Mouse (Mus musculus) urinary bladder, postnatal 25 days (tissue): ENCODE measurements at regions not wholly inside any gene's neighbourhood (a gene's known extent, or its start where the extent isn't known, plus 50 kb on each side); places are given as distances from the start of the nearest gene placed in this dataset.
"Not testable (repeated sequence)": the region's sequence is repeated elsewhere in the genome, so short reads cannot be mapped to it uniquely, and the experiment has no call there.

Experiments
- DNase-seq: peaks from one replicate; pipeline ENCODE4 v3.0.0; 2022; ENCODE audit warnings: low spot score

- DNase-seq = no peak
Measured at GRCm38 (mm10) chr1:189156906-189157305, 149.3 kb upstream of the Kctd3 start.

DNA sequence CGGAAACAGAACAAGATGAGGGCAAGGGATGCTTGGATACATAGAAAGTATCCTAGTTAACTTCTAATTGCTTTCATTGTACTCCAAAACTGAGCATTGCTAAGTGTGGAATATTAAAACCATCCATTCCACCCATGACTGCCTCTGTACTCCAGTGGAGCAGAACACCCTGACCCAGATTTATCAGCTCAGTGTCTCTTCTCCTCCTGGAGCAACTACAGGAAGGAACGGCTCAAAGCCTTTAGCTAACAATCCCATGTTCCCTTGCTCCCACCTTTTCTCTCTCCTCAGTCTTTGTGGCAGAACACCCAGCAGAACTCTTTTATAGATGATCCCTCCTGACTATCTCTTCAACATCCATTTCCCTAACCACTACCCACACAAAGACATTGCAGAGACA lies 146.7 kb upstream of the Kctd3 start:
- no peak for DNase-seq

- DNase-seq = no peak
Measured at GRCm38 (mm10) chr1:189153150-189153549, 145.5 kb upstream of the Kctd3 start.

DNA sequence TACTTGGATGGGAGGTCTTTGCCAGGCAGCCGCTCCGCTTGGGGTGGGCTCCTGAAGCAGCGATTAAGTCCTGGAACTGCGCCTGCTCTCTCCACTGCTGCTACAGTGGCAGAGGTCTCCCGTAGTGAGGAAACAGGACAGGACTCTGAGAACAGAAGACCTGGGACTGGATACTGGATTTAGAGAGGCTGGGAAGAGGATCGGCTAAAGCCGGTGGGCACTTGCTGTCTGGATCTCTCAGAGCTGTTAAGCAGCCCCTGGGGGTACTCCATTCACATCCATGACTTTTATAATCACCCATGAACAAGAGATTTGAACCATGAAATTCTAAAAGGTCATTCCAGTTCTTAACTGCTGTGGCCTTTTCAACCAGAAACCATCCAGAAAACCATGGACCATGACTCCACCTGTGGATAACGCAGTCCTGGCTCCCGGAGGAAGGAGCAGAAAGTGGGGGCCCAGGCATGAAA lies 135.4 kb upstream of the Kctd3 start:
- DNase-seq = no peak

DNA sequence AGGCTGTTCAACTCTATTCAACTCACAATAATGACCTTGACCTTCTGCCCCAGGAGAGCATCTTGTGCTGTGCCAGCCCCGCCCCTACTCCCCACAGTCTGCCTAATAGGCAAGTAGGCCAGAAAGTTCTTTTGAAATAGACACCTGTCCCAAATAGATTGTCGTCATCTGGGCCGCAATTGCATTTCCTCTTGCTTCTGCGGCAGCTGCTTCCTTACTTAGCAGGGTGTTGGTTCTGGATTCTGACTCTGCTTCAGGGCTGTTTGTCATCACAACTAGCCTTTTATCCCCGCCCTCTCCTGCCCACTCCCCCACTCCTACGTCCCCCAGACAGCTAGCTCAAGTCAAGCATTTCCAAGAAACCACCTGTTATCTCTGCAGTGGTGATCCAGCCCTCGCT lies 134.9 kb upstream of the Kctd3 start:
- DNase-seq = no peak

- no peak for DNase-seq
Measured at GRCm38 (mm10) chr1:189141694-189142093, 134.1 kb upstream of the Kctd3 start.

- no peak for DNase-seq
Measured at GRCm38 (mm10) chr1:189136731-189137385, 129.2 kb upstream of the Kctd3 start.

GRCm38 (mm10) chr1:189135826-189136225 lies 128.2 kb upstream of the Kctd3 start:
- DNase-seq = no peak

DNA sequence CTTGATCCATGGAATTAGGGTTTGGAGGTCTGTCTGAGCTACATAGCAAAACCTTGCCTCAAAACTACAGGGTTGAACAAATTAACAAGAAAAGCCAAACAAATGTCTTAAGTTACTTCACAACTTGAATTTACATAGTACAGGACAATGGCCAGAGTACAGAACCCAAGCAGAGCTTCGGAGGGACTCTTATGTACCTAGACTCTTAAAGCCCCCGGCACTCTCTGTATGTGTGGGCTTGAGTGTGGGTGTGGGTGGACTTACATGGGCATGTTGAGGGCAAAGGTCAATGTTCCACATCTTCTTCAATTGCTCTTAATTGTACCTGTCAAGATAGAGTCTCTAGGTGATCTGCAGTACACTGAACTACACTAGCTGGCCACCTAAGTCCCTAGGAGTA lies 121.1 kb upstream of the Kctd3 start:
- DNase-seq = no peak

GRCm38 (mm10) chr1:189128246-189128645 lies 120.6 kb upstream of the Kctd3 start:
- not testable (repeated sequence) for DNase-seq

- DNase-seq = no peak
Measured at GRCm38 (mm10) chr1:189127367-189127766, 119.7 kb upstream of the Kctd3 start.

- no peak for DNase-seq
Measured at GRCm38 (mm10) chr1:189119941-189120735, 112.5 kb upstream of the Kctd3 start.

GRCm38 (mm10) chr1:189119005-189119404 lies 111.4 kb upstream of the Kctd3 start:
- DNase-seq = not testable (repeated sequence)

GRCm38 (mm10) chr1:189118582-189118981 lies 110.9 kb upstream of the Kctd3 start:
- no peak for DNase-seq

DNA sequence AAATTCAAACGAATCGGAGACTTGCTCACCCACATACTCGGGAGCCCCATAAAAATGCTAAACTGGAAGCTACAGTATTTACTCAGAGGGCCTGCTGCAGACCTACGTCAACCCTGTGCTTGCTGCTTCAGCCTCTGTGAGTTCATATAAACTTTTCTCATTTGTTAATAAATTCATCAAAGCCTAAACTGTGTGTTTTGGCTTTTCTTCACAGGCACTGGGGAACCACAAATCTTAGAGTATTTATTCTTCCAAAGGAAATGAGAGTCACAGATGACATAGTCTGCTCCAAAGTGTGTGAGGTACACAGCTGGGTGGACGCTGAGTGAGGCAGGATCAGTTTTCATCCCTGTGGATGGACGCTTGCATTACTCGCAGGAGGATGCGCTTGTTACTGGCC lies 108.3 kb upstream of the Kctd3 start:
- no peak for DNase-seq

- DNase-seq = no peak
Measured at GRCm38 (mm10) chr1:189115279-189115678, 107.6 kb upstream of the Kctd3 start.

DNA sequence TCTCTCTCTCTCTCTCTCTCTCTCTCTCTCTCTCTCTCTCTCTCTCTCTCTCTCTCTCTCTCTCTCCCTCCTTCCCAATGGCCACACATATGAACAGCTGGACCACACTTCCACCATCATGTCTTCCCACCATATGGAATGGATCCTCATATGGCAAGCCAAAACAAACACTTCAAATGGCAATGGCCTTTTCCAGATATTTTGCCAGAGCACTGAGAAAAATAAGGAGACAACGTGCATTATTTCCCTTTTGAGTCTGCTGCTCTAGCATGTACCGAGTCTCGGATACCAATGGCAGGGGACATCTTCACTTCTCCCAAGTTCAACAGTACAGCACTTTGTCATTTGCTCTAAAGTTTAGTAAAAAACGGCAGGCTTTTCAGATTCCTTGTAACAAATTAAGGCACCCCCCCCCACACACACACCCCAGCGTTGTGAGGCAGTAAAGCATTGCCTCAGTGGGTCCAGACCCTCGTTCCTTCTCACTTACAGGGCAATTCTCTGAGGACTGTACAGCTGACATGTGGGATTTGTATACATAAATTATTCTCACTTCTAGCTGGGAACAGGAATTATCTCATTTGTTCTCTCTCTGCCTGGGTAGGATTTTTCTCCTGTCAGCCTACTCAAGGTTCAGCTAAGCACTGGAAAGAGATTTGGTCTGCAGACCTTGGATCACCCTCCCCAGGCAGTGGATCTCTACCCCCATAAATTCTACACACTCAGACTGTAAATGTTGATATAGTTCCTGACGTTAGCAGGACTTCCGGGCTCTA lies 100.8 kb upstream of the Kctd3 start:
- DNase-seq = no peak

- no peak for DNase-seq
Measured at GRCm38 (mm10) chr1:189107841-189108240, 100.2 kb upstream of the Kctd3 start.

DNA sequence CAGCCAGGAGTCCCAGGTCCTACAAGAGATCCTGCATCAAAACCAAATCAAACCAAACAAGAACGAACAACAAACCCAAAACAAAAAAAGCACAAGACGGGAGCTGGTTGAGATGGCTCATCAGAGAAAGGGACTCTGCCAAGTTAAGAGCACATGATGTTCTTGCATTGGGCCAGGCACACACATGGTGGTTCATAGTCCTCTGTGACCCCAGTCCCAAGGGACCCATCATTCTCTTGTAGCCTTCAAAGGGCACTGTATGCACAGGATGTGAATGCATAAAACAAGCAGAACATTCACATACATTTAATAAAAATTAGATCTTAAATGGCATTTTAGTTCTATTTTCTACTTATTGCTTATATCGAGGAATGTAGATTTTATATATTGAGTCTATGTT lies 99.5 kb upstream of the Kctd3 start:
- DNase-seq = no peak

GRCm38 (mm10) chr1:189105276-189105675 lies 97.6 kb upstream of the Kctd3 start:
- no peak for DNase-seq

DNA sequence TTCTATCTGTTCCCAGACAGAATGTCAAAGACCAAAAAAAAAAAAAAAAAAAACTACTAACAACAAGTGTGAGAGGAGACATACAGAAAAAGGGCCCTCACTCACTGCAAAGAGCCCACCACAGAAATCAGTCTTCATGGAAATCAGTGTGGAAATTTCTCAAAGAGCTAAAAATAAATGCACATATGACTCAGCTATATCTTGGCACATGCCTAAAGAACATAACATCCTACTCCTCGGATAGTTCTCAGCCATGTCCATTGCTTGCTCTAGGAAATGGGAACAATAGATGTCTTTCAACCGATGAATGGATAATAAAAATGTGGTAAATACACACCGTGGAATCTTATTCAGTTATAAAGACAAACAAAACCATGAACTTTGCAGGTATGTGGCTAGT lies 95.1 kb upstream of the Kctd3 start:
- no peak for DNase-seq

DNA sequence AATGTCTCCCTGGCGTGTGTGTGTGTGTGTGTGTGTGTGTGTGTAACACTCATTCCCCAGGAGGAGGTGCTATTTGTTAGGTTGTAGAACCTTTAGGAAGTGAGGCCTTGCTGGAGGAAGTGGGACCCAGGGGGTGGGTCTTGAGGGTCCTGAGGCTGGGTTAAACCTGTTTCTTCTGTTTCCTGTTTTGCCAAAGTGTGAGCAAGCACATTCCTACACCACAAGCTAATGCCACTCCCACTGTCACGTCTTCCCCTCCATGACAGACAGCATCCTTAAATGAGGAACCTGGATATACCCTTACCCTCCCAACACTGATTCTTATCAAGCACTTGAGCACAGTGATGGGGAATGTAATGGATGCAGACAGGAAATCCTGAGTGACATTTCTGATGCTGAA lies 91.5 kb upstream of the Kctd3 start:
- no peak for DNase-seq

- no peak for DNase-seq
Measured at GRCm38 (mm10) chr1:189092819-189093218, 85.2 kb upstream of the Kctd3 start.
